Mouse (Mus musculus): Measurements from ENCODE around the gene Rhbdf1. TPM values are rescaled to one million over a fixed set of nuclear protein-coding genes. Genes with fewer than 3 reads are reported as not detected.

Rhbdf1 gene
- total RNA-seq, 2 experiments from 2014 or later: 18.4 to 24.4 TPM

GRCm38 (mm10) chr11:32243205-32243955, 21.3 kb upstream of the Rhbdf1 start:
- intact Hi-C loops (cut with DNase I; ENCODE audit: low total_unique reads): loop anchor here (5.0 kb wide), 1 partner anchor 46 kb away; no protein-coding TSS in a partner anchor
- DNase-seq: no peak

DNA sequence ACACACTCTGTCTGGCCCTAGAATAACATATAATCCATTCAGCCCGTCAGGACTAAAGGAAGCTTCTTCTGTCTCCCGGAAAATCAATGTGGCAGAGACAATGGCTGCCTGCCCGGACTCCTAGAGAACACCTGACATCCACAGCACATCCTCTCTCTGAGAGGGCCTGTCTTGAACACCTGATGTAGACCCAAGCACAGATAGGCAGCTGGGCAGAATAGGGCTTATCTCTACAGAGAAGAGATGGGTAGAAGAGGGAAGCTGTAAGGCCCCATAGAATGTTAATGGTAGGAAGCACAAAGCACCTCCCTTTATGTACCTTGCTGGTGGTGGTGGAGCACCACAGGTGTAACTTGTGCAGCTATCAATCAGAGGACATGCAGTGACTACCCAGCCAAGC, 20.1 kb upstream of the Rhbdf1 start:
- DNase-seq: no peak
- intact Hi-C loops (cut with DNase I; ENCODE audit: low total_unique reads): loop anchor here (5.0 kb wide), 1 partner anchor 45 kb away; no protein-coding TSS in a partner anchor

DNA sequence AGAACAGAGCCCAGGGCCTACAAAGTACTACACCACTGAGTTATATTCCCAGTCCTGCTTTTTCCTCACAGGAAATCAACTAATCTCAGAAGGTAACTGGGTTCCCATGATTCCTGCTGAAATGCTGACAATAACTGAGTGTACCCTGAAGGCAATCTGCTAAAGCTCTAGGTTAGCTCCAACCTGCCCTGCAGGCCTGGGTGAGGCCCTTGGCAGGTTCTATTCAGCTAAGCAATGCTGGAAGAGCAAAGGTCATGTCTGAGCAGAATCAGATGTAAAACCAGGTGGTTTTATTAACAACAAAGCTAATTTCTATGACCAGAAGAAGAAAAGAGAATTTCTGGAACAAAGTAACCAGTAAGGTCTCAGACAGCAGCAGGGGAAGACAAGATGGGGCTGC, 19.3 kb upstream of the Rhbdf1 start:
- intact Hi-C loops (cut with DNase I; ENCODE audit: low total_unique reads): loop anchor here (1.0 to 5.0 kb wide), 2 partner anchors 27 to 44 kb away; no protein-coding TSS in a partner anchor
- DNase-seq: no peak

DNA sequence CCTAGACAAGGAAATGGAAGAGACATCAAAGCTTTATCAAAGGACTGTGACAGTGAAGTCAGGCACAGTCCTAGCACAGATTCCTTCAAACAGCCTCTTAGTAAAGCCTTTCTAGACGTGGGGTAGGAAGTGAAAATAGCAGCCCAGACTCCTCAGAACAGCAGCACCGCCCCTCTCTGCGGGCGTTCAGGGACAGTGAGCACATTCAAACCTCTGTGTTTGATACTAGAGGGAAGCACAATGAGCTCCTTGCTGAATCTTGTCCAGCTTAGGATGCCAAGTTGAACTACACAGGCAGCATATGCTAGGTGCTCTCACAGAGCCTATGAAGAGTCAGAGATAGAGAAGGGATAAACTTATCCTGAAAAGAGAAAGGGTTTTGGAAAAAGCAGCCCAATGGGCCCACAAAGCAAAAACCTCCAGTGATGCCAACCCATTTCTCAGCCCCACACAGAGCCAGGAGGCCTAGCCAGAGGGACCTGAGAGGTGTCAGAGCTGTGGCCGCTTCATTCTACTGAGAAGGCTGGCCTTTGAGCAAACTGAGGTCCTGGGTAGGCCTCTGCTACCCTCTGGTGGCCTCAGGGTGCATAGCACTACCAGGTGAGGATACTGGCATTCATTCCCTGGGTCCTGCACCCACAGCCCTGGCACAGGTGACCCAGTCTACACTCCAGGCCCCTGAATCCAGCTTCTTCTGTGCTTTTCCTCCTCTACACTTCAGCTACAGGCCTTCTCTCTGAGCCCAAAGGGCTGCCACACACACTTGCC, 16.2 kb upstream of the Rhbdf1 start:
- peak; percentile 57 for DNase-seq
- intact Hi-C loops (cut with DNase I; ENCODE audit: low total_unique reads): no loop called here

- intact Hi-C loops (cut with DNase I; ENCODE audit: low total_unique reads): loop anchor here (2.0 kb wide), 1 partner anchor 19 kb away; no protein-coding TSS in a partner anchor
- no peak for DNase-seq
Observed at GRCm38 (mm10) chr11:32237411-32237795, 15.3 kb upstream of the Rhbdf1 start.

- peak; percentile 73 for DNase-seq
- intact Hi-C loops (cut with DNase I; ENCODE audit: low total_unique reads): loop anchor here (2.0 kb wide), 1 partner anchor 18 kb away; no protein-coding TSS in a partner anchor
Observed at GRCm38 (mm10) chr11:32236712-32237410, 14.8 kb upstream of the Rhbdf1 start.

- no peak for DNase-seq
- intact Hi-C loops (cut with DNase I; ENCODE audit: low total_unique reads): loop anchor here (2.0 kb wide), 1 partner anchor 17 kb away; no protein-coding TSS in a partner anchor
Observed at GRCm38 (mm10) chr11:32236132-32236531, 14.0 kb upstream of the Rhbdf1 start.

GRCm38 (mm10) chr11:32235646-32236045, 13.5 kb upstream of the Rhbdf1 start:
- intact Hi-C loops (cut with DNase I; ENCODE audit: low total_unique reads): loop anchor here (2.0 kb wide), 1 partner anchor 17 kb away; no protein-coding TSS in a partner anchor
- DNase-seq: peak; percentile 86

- DNase-seq: no peak
- intact Hi-C loops (cut with DNase I; ENCODE audit: low total_unique reads): no loop called here
Observed at GRCm38 (mm10) chr11:32234816-32235485, 12.9 kb upstream of the Rhbdf1 start.

DNA sequence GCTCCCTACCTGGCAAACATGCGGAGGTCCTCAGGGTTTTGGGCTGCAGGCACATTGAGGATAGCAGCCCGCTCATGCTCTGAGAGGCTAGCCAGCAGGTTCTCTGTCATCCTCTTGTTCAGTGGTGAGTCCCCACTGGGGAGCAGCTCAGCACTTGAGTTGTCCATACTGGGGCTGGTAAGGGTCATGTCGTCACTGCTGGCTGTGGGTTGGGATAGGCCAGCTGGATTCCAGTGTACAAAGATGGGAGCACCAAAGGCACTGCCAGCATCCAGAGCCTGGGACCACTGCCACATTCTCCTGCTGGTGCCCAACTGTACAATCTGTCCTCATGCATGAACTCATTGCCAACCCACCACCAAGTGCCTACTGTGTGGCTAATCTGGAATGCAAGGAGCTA, 11.8 kb upstream of the Rhbdf1 start:
- peak; percentile 44 for DNase-seq
- intact Hi-C loops (cut with DNase I; ENCODE audit: low total_unique reads): no loop called here

DNA sequence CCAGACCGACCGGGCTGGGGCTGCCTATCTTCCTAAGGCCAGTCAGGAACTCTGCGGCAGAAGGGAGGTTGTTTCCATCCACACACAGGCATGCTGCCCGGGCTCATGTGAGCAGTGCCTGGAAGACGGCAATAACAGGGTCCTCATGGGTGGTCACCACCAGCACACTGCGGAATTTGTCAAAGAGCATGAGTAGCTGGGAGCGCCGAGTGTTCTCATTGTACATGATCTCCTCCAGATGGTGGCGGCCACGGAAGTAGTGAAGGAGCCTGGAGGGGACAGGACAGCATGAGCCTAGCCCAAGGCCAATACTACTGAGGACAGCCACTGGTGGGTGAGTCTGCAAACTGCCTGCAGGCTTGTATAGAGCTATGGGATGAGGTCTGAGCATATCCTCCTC, 10.7 kb upstream of the Rhbdf1 start:
- intact Hi-C loops (cut with DNase I; ENCODE audit: low total_unique reads): no loop called here
- no peak for DNase-seq

DNA sequence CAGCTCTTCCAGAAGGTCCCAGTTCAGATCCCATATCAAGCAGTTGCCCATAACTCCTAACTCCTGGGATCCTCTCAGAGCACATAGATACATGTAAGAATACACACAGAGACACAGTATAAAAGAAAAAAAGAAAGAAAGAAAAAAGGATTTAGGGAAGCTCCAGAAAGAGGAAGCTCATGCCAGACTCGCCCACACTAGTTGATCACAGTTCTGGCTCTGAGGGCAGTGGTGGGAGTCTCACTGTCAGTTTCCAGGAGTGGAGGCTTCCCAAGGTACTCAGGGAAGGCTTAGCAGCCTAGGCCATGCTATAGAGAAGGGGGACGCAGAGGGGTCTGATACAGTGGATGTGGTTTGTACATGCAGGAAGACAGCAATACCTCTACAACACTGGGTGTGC, 9.0 kb upstream of the Rhbdf1 start:
- intact Hi-C loops (cut with DNase I; ENCODE audit: low total_unique reads): no loop called here
- DNase-seq: no peak

DNA sequence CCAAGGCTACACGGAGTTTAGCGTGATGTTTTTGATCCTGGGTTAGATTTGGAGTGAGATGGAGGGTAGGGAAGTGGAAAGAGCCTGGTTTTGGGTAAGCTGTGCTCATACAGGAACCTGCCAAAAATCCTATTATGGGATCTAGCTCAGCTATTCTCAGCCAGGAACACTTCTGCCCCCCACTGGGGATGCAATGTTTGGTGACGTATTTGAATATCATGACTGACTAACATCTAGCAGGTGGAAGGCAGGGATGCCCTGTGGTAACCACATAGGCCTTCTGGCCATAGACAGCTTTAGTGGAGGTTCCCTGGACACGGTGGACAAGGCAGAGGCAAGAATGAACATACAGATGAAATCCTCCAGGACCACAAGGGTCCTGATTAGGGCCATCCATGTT, 8.1 kb upstream of the Rhbdf1 start:
- intact Hi-C loops (cut with DNase I; ENCODE audit: low total_unique reads): no loop called here
- no peak for DNase-seq

- no peak for DNase-seq
- intact Hi-C loops (cut with DNase I; ENCODE audit: low total_unique reads): no loop called here
Observed at GRCm38 (mm10) chr11:32228292-32228845, 6.3 kb upstream of the Rhbdf1 start.

DNA sequence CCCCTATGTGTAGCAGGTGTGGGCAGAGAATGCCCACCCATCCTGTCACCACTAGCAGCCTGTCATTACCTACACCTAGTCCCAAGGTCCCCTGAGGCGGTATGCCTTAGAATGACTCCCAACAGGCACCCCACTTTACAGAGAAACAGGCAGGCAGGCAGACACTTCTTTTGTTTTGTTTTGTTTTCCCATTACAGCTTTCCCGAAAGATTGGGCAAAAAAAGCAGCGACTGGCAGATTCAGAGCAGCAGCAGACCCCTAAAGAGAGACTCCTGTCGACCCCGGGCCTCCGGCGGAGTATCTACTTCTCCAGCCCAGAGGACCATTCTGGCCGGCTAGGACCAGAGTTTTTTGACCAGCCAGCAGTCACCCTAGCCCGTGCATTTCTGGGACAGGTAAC, 5.5 kb upstream of the Rhbdf1 start:
- intact Hi-C loops (cut with DNase I; ENCODE audit: low total_unique reads): no loop called here

DNA sequence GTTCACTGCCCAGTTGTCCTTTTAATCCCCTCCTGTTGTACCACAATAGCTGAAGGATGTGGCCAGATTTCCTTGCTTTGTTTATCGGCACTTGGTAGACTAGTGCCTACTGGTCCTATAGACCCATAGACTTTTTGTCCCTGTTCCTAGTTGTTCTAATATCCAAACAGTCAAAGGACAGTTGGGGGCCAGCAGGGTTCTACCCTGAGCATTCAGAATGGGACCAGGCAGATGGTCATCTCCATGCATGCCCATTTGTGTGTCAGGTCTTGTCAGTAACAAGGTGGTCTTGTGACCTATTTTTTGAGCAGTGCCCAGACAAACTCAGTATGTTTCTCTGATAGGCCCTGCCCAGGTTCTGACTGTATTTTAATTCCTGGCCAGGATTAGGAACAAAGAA, 4.9 kb upstream of the Rhbdf1 start:
- intact Hi-C loops (cut with DNase I; ENCODE audit: low total_unique reads): no loop called here
- no peak for DNase-seq

More for the DNA sequence above, 5.5 kb upstream of the Rhbdf1 start:
- no peak for DNase-seq

- intact Hi-C loops (cut with DNase I; ENCODE audit: low total_unique reads): no loop called here
- DNase-seq: peak; percentile 90
Observed at GRCm38 (mm10) chr11:32226124-32226871, 4.2 kb upstream of the Rhbdf1 start, which contains the start of gene Mpg. Gene Mpg (plus strand): TSS chr11:32226505.

Measured in gastrocnemius, postnatal 14 days (tissue).